ENCODE assay signal across 8 mouse cellular contexts in the genomic region with DNA sequence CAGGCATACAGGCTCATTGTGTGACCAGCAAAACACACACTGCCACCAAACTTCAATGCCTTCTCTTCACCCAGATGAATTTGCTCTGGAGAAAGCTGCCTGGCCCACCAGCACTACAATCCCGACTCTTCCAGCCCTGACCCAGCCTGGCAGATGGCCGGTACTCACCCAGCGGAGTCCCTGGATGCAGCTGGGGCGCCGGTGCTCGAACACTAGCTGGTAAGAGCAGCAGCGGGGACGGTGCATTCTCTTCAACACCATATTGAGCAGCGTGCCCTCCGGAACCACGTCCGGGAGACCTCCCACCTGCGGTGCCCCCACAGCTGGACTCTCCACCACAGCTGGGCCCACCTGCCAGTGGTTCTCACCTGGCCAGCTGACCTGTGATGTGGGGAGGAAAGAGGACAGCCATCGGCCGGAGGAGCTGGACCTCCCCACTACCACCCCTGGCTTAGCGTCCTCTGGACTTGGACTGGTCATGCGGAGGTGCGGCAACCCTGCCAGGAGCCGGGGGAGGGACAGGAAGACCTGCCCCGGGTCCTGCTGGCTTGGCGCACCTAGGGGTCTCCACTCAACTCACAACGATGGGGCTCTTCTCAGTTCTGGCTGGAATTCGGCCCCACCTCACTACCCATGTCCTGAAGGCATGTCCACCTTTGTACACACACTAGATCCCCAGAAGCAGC. TPM values are rescaled to one million over a fixed set of nuclear protein-coding genes. Genes with fewer than 3 reads are reported as not detected.
DNase-seq lines count a peak whose midpoint lies in the region; ATAC-seq lines count a peak whose summit lies in the region.

No protein-coding gene starts in this region.

- peaks cover 23% of the 10 kb centered on the region for H3K4me1 ChIP-seq in heart, embryonic 11.5 days (ENCODE audit: control insufficient read depth, insufficient read depth, low read length)
- H3K4me1 ChIP-seq in embryonic facial prominence, embryonic 10.5 days: peaks cover 66% of the 10 kb centered on the region
- H3K4me1 ChIP-seq in intestine, embryonic 15.5 days (replicated peaks): peaks cover 25% of the 10 kb centered on the region
- H3K4me1 ChIP-seq in liver, embryonic 16.5 days (ENCODE audit: control insufficient read depth, low read depth, low read length): peaks cover 8% of the 10 kb centered on the region

- peak overlapping the region; percentile 73; the same call in 1 of the 2 replicates for H3K27ac ChIP-seq in heart, embryonic 11.5 days (ENCODE audit: low read depth, low read length)
- peak overlapping the region; percentile 73 for H3K27ac ChIP-seq in embryonic facial prominence, embryonic 10.5 days (replicated peaks)
- no peak overlapping the region for H3K27ac ChIP-seq in intestine, embryonic 15.5 days
- no peak overlapping the region for H3K27ac ChIP-seq in liver, embryonic 16.5 days (ENCODE audit: low read length)

- peaks cover 22% of the 10 kb centered on the region for H3K27me3 ChIP-seq in heart, embryonic 11.5 days (ENCODE audit: control insufficient read depth, insufficient read depth, low read length)
- peaks cover 86% of the 10 kb centered on the region for H3K27me3 ChIP-seq in embryonic facial prominence, embryonic 10.5 days (replicated peaks; ENCODE audit: low read depth, poor library complexity, severe bottlenecking)
- H3K27me3 ChIP-seq in intestine, embryonic 15.5 days (replicated peaks): peaks cover 21% of the 10 kb centered on the region
- peaks cover 47% of the 10 kb centered on the region for H3K27me3 ChIP-seq in liver, embryonic 16.5 days (ENCODE audit: control insufficient read depth, insufficient read depth, low read depth, low read length)

- H3K4me3 ChIP-seq in heart, embryonic 11.5 days (ENCODE audit: low read depth, low read length): peak overlapping the region; percentile 48
- peak overlapping the region; percentile 66 for H3K4me3 ChIP-seq in embryonic facial prominence, embryonic 10.5 days
- H3K4me3 ChIP-seq in intestine, embryonic 15.5 days (replicated peaks): peak overlapping the region; percentile 52
- H3K4me3 ChIP-seq in liver, embryonic 16.5 days (ENCODE audit: low read depth, low read length): peak overlapping the region; percentile 50

- H3K36me3 ChIP-seq in heart, embryonic 11.5 days (ENCODE audit: control insufficient read depth, insufficient read depth, low read length): no peaks in the 10 kb centered on the region
- H3K36me3 ChIP-seq in embryonic facial prominence, embryonic 10.5 days (replicated peaks): no peaks in the 10 kb centered on the region
- no peaks in the 10 kb centered on the region for H3K36me3 ChIP-seq in intestine, embryonic 15.5 days
- H3K36me3 ChIP-seq in liver, embryonic 16.5 days (ENCODE audit: control insufficient read depth, insufficient read depth): no peaks in the 10 kb centered on the region

- 7% methylated on average over 23 of the region's 23 CpGs for WGBS in heart, embryonic 11.5 days (ENCODE audit: insufficient replicate concordance)
- WGBS in embryonic facial prominence, embryonic 10.5 days: 5% methylated on average over 23 of the region's 23 CpGs
- 14% methylated on average over 23 of the region's 23 CpGs for WGBS in intestine, embryonic 15.5 days
- WGBS in liver, embryonic 16.5 days (ENCODE audit: insufficient replicate concordance): 9% methylated on average over 23 of the region's 23 CpGs

- H3K9me3 ChIP-seq in heart, embryonic 11.5 days (replicated peaks; ENCODE audit: control insufficient read depth, low read length): no peaks in the 10 kb centered on the region
- H3K9me3 ChIP-seq in embryonic facial prominence, embryonic 10.5 days: no peaks in the 10 kb centered on the region
- no peaks in the 10 kb centered on the region for H3K9me3 ChIP-seq in intestine, embryonic 15.5 days
- H3K9me3 ChIP-seq in liver, embryonic 16.5 days (replicated peaks; ENCODE audit: control insufficient read depth, low read length): no peaks in the 10 kb centered on the region

- peak overlapping the region; percentile 84 for H3K4me2 ChIP-seq in heart, embryonic 11.5 days
- H3K4me2 ChIP-seq in intestine, embryonic 15.5 days (replicated peaks): peak overlapping the region; percentile 97
- peak overlapping the region; percentile 72 for H3K4me2 ChIP-seq in liver, embryonic 16.5 days (ENCODE audit: low read depth, low read length)

- no peak for DNase-seq in heart, adult 11 months
- DNase-seq in embryonic facial prominence, embryonic 10.5 days (ENCODE audit: low spot score): no peak
- DNase-seq in right cerebral cortex, postnatal 36 days (ENCODE audit: low spot score in 2 of 2): no peak
- no peak for DNase-seq in adrenal gland, postnatal 36 days
- no peak for DNase-seq in natural killer cell, adult 2 months (ENCODE audit: low spot score in 2 of 2)

- H3K9ac ChIP-seq in heart, embryonic 11.5 days (ENCODE audit: low read depth, low read length): peak overlapping the region; percentile 73
- peak overlapping the region; percentile 51 for H3K9ac ChIP-seq in intestine, embryonic 15.5 days
- no peak overlapping the region for H3K9ac ChIP-seq in liver, embryonic 16.5 days (ENCODE audit: low read depth, low read length)

- ATAC-seq in heart, embryonic 11.5 days (replicated peaks; ENCODE audit: insufficient number of reproducible peaks, low FRiP score, low TSS enrichment): no peak
- 0 out of 2 replicates have a peak, but pooled peaks have one; percentile 1 for ATAC-seq in intestine, embryonic 15.5 days
- no peak for ATAC-seq in liver, embryonic 16.5 days (ENCODE audit: low read depth)

RNA-seq across cellular contexts. Expression of gene Rapgef3, which starts 1.0 kb away (rescaled TPM):
- 8.3 and 8.5 TPM in 2 replicates for polyA plus RNA-seq in heart, embryonic 11.5 days (2014; fragmentation: Nextera tagmentation; extraction: Ambion mirVana)
- polyA plus RNA-seq in embryonic facial prominence, embryonic 10.5 days (2016; fragmentation: Nextera tagmentation; extraction: Ambion mirVana): 5.5 and 5.9 TPM in 2 replicates
- polyA plus RNA-seq in intestine, embryonic 15.5 days (2015; fragmentation: Nextera tagmentation; extraction: Ambion mirVana): 6.9 and 7.8 TPM in 2 replicates
- 1.6 and 2.1 TPM in 2 replicates for polyA plus RNA-seq in liver, embryonic 16.5 days (2015; fragmentation: Nextera tagmentation; extraction: Ambion mirVana)
- 10 to 100 TPM; 15.0 to 20.8 TPM for total RNA-seq in adrenal gland, postnatal 36 days (2021)

RNA-seq across cellular contexts. Expression of gene Slc48a1, which starts 11.6 kb away (rescaled TPM):
- polyA plus RNA-seq in heart, embryonic 11.5 days (2014; fragmentation: Nextera tagmentation; extraction: Ambion mirVana): 45.1 and 51.1 TPM in 2 replicates
- polyA plus RNA-seq in embryonic facial prominence, embryonic 10.5 days (2016; fragmentation: Nextera tagmentation; extraction: Ambion mirVana): 17.8 and 18.9 TPM in 2 replicates
- polyA plus RNA-seq in intestine, embryonic 15.5 days (2015; fragmentation: Nextera tagmentation; extraction: Ambion mirVana): 23.9 and 25.1 TPM in 2 replicates
- 98.9 and 103 TPM in 2 replicates for polyA plus RNA-seq in liver, embryonic 16.5 days (2015; fragmentation: Nextera tagmentation; extraction: Ambion mirVana)
- 100 to 1,000 TPM; 107 to 130 TPM for total RNA-seq in adrenal gland, postnatal 36 days (2021)

RNA-seq across cellular contexts. Expression of gene Endou, which starts 35.6 kb away (rescaled TPM):
- 0.20 TPM in 1 of 2 replicates, not detected in the other for polyA plus RNA-seq in heart, embryonic 11.5 days (2014; fragmentation: Nextera tagmentation; extraction: Ambion mirVana)
- 0.06 TPM in 1 of 2 replicates, not detected in the other for polyA plus RNA-seq in embryonic facial prominence, embryonic 10.5 days (2016; fragmentation: Nextera tagmentation; extraction: Ambion mirVana)
- polyA plus RNA-seq in intestine, embryonic 15.5 days (2015; fragmentation: Nextera tagmentation; extraction: Ambion mirVana): 0.09 and 0.21 TPM in 2 replicates
- polyA plus RNA-seq in liver, embryonic 16.5 days (2015; fragmentation: Nextera tagmentation; extraction: Ambion mirVana): 0.06 and 0.21 TPM in 2 replicates
- under 1 TPM; 0.66 to 0.70 TPM for total RNA-seq in adrenal gland, postnatal 36 days (2021)

Comparison
In these comparisons a context has a peak if more than half of its experiments do, and no peak if none do; other contexts are left out.
1. H3K27ac ChIP-seq: peak in heart, embryonic 11.5 days (single experiment) and embryonic facial prominence, embryonic 10.5 days (single experiment); none in intestine, embryonic 15.5 days (single experiment) and liver, embryonic 16.5 days (single experiment).
2. Peak in every context shown above with its lines, with median percentiles within 50 percentile points of each other: H3K4me2 ChIP-seq and H3K4me3 ChIP-seq.